Comparison of ENCODE assay signal across 8 mouse cellular contexts in genomic region chr9:106367592-106368111, GRCm38 (mm10). TPM values are rescaled to one million over a fixed set of nuclear protein-coding genes. Genes with fewer than 3 reads are reported as not detected.
DNase-seq lines count a peak whose midpoint lies in the region; ATAC-seq lines count a peak whose summit lies in the region.

No protein-coding gene starts in this region.

- H3K4me1 ChIP-seq in hindbrain, embryonic 15.5 days (replicated peaks): peaks cover 36% of the 10 kb centered on the region

- peak overlapping the region; percentile 98 for H3K27ac ChIP-seq in hindbrain, embryonic 15.5 days (replicated peaks)

- H3K4me2 ChIP-seq in hindbrain, embryonic 15.5 days: peak overlapping the region; percentile 96

- no peaks in the 10 kb centered on the region for H3K9me3 ChIP-seq in hindbrain, embryonic 15.5 days

- H3K27me3 ChIP-seq in hindbrain, embryonic 15.5 days: no peaks in the 10 kb centered on the region

- ATAC-seq in hindbrain, embryonic 15.5 days (ENCODE audit: low FRiP score, low read depth): peak; percentile 94

- peak overlapping the region; percentile 89 for H3K4me3 ChIP-seq in hindbrain, embryonic 15.5 days

- peak; percentile 99 for DNase-seq in T-cell, adult 2 months (ENCODE audit: low spot score)
- DNase-seq in cerebellum, postnatal 36 days: peak; percentile 96 to 98
- DNase-seq in frontal cortex, postnatal 36 days (ENCODE audit: low spot score in 2 of 2): peak; percentile 98 to 99
- peak; percentile 97 for DNase-seq in left cerebral cortex, adult 11 months (ENCODE audit: low spot score)
- DNase-seq in lung, postnatal 4 days: peak; percentile 99
- DNase-seq in retina, postnatal 7 days (ENCODE audit: low read depth, low spot score): peak; percentile 95
- peak; percentile 95 for DNase-seq in urinary bladder, adult 2 months (ENCODE audit: low spot score)

- peaks cover 6% of the 10 kb centered on the region for H3K36me3 ChIP-seq in hindbrain, embryonic 15.5 days

- H3K9ac ChIP-seq in hindbrain, embryonic 15.5 days: peak overlapping the region; percentile 80

- WGBS in hindbrain, embryonic 15.5 days: under 1% methylated on average over 36 of the region's 36 CpGs

RNA-seq across cellular contexts. Expression of gene Dusp7, which starts 0.8 kb away (rescaled TPM):
- polyA plus RNA-seq in hindbrain, embryonic 15.5 days (2015; fragmentation: Nextera tagmentation; extraction: Ambion mirVana): 13.3 and 15.0 TPM in 2 replicates
- 33.5 and 34.7 TPM in 2 replicates for polyA plus RNA-seq in urinary bladder, adult 2 months (2012; rRNA removed)

Comparison
In these comparisons a context has a peak if more than half of its experiments do, and no peak if none do; other contexts are left out.
1. Peak in every context shown above with its lines: DNase-seq, ATAC-seq, H3K4me3 ChIP-seq and H3K27ac ChIP-seq.